Mouse (Mus musculus) forebrain, embryonic 15.5 days (tissue): ENCODE data around the gene Zfp119b. TPM values are rescaled to one million over a fixed set of nuclear protein-coding genes. Genes with fewer than 3 reads are reported as not detected.

ENCODE experiments used
- ATAC-seq: fragments of 200-750 bp; cut with Nextera tagmentation; replicated peaks from 2 replicates; pipeline ENCODE4 v1.8.0; 2017; ENCODE audit warnings: mild to moderate bottlenecking, moderate TSS enrichment, moderate library complexity
- H3K27ac ChIP-seq: fragments of 300-500 bp; sonication (generic); replicated peaks from 2 replicates; pipeline ENCODE4 v1.5.1; 2015; ENCODE audit warnings: mild to moderate bottlenecking, inconsistent platforms
- H3K27me3 ChIP-seq: fragments of 300-500 bp; sonication (generic); 2 replicates; pipeline ENCODE4 v1.6.1; 2015; ENCODE audit warnings: inconsistent platforms
- H3K36me3 ChIP-seq: fragments of 300-500 bp; sonication (generic); 2 replicates; pipeline ENCODE4 v1.6.1; 2015; ENCODE audit warnings: mild to moderate bottlenecking, inconsistent platforms
- H3K4me1 ChIP-seq: fragments of 300-500 bp; sonication (generic); 2 replicates; pipeline ENCODE4 v1.6.1; 2015; ENCODE audit warnings: inconsistent platforms
- H3K4me2 ChIP-seq: fragments of 300-500 bp; sonication (generic); replicated peaks from 2 replicates; pipeline ENCODE4 v1.6.1; 2015; ENCODE audit warnings: mild to moderate bottlenecking, inconsistent platforms
- H3K4me3 ChIP-seq: fragments of 300-500 bp; sonication (generic); 2 replicates; pipeline ENCODE4 v1.5.1; 2015; ENCODE audit warnings: mild to moderate bottlenecking, inconsistent platforms
- H3K9ac ChIP-seq: fragments of 300-500 bp; sonication (generic); replicated peaks from 2 replicates; pipeline ENCODE4 v1.6.1; 2015; ENCODE audit warnings: mild to moderate bottlenecking, inconsistent platforms
- H3K9me3 ChIP-seq: fragments of 300-500 bp; sonication (generic); 2 replicates; pipeline ENCODE4 v1.6.1; 2016; ENCODE audit warnings: inconsistent platforms
- WGBS: fragments of 180-500 bp; shearing (Covaris S2); methylation state at CpG from one replicate; pipeline ENCODE4 v1.1.7; 2015; ENCODE audit warnings: mixed read lengths; 5-methylcytosine and 5-hydroxymethylcytosine counted together
- polyA plus RNA-seq: library from polyadenylated mRNA; unstranded; fragments of >200 nt; fragmentation: Nextera tagmentation; extraction: Ambion mirVana; gene quantifications from 2 replicates; pipeline ENCODE4 v1.2.1, GENCODE M21; 2015

Gene Zfp119b
- 6.9 and 7.9 TPM in 2 replicates for polyA plus RNA-seq

- WGBS = 94% methylated on average over 2 of the region's 2 CpGs
These were observed at the start of gene Zfp119b for GRCm38 (mm10) chr17:55949400-55949799. Gene Zfp119b (minus strand): TSS chr17:55949500.

GRCm38 (mm10) chr17:55996007-55996406, 46.7 kb upstream of the Zfp119b start:
- 86% methylated on average over 15 of the region's 15 CpGs for WGBS
- Histone ChIP-seq H3K4me3 (no peak overlapping the region), H3K27me3 (peaks cover 15% of the 10 kb centered on the region), H3K9ac (no peak overlapping the region), H3K4me2 (no peak overlapping the region), H3K4me1 (peaks cover 12% of the 10 kb centered on the region), H3K9me3 (no peaks in the 10 kb centered on the region), H3K36me3 (peaks cover 42% of the 10 kb centered on the region; the same call in 1 of the 2 replicates), H3K27ac (no peak overlapping the region)
- no peak for ATAC-seq

More at GRCm38 (mm10) chr17:55949400-55949799, at the start of gene Zfp119b:
- no peak within 1 kb of the TSS for H3K4me3 ChIP-seq
- ATAC-seq = no peak
- H3K9ac ChIP-seq = no peak within 1 kb of the TSS
- no peaks in the 10 kb centered on the region for H3K9me3 ChIP-seq
- H3K27ac ChIP-seq = no peak within 1 kb of the TSS
- H3K4me2 ChIP-seq = no peak within 1 kb of the TSS
- H3K36me3 ChIP-seq = no peaks in the 10 kb centered on the region
- H3K4me1 ChIP-seq = peaks cover 5% of the 10 kb centered on the region
- 0 out of 2 replicates have a peak, but pooled peaks cover 3% of the 10 kb centered on the region for H3K27me3 ChIP-seq

- Histone ChIP-seq H3K9me3 (no peaks in the 10 kb centered on the region), H3K9ac (no peak overlapping the region), H3K4me3 (no peak overlapping the region), H3K27ac (no peak overlapping the region), H3K4me2 (no peak overlapping the region), H3K27me3 (no peaks in the 10 kb centered on the region), H3K36me3 (peaks cover 30% of the 10 kb centered on the region; the same call in 1 of the 2 replicates), H3K4me1 (peaks cover 21% of the 10 kb centered on the region)
- 88% methylated on average over 8 of the region's 8 CpGs for WGBS
- ATAC-seq = no peak
These were observed 41.1 kb upstream of the Zfp119b start for GRCm38 (mm10) chr17:55990278-55990898.

- no peaks in the 10 kb centered on the region for H3K27me3 ChIP-seq
- 8% methylated on average over 33 of the region's 35 CpGs for WGBS
- peak within 1 kb of the TSS; percentile 79 for H3K4me3 ChIP-seq
- peak; percentile 84 for ATAC-seq
- H3K4me2 ChIP-seq = peak within 1 kb of the TSS; percentile 79
- peak within 1 kb of the TSS; percentile 77 for H3K9ac ChIP-seq
- no peaks in the 10 kb centered on the region for H3K9me3 ChIP-seq
- H3K36me3 ChIP-seq = peaks cover 9% of the 10 kb centered on the region; the same call in 1 of the 2 replicates
- H3K27ac ChIP-seq = 0 out of 2 replicates have a peak within 1 kb of the TSS, but pooled peaks have one; percentile 32
- H3K4me1 ChIP-seq = peaks cover 9% of the 10 kb centered on the region
These were observed 37.0 kb upstream of the Zfp119b start, which contains the start of gene Fsd1 for GRCm38 (mm10) chr17:55986030-55986961. Gene Fsd1 (plus strand): TSS chr17:55986509.

- no peak overlapping the region for H3K4me3 ChIP-seq
- WGBS = 72% methylated on average over 3 of the region's 3 CpGs
- no peak overlapping the region for H3K9ac ChIP-seq
- H3K27me3 ChIP-seq = no peaks in the 10 kb centered on the region
- H3K27ac ChIP-seq = no peak overlapping the region
- no peaks in the 10 kb centered on the region for H3K9me3 ChIP-seq
- no peak overlapping the region for H3K4me2 ChIP-seq
- H3K36me3 ChIP-seq = peaks cover 10% of the 10 kb centered on the region
- ATAC-seq = no peak
- peaks cover 10% of the 10 kb centered on the region for H3K4me1 ChIP-seq
These were observed 28.0 kb upstream of the Zfp119b start for GRCm38 (mm10) chr17:55977301-55977700.

GRCm38 (mm10) chr17:55976255-55976862, 27.1 kb upstream of the Zfp119b start:
- Histone ChIP-seq H3K9ac (no peak overlapping the region; the same call in 1 of the 2 replicates), H3K27ac (peak overlapping the region; percentile 33; the same call in 1 of the 2 replicates), H3K36me3 (peaks cover 10% of the 10 kb centered on the region), H3K4me2 (no peak overlapping the region), H3K9me3 (no peaks in the 10 kb centered on the region), H3K4me1 (peaks cover 17% of the 10 kb centered on the region), H3K27me3 (no peaks in the 10 kb centered on the region), H3K4me3 (no peak overlapping the region)
- 14% methylated on average over 13 of the region's 13 CpGs for WGBS
- peak; percentile 71 for ATAC-seq

GRCm38 (mm10) chr17:55971453-55971852, 22.2 kb upstream of the Zfp119b start:
- Histone ChIP-seq H3K27me3 (no peaks in the 10 kb centered on the region), H3K9ac (peak overlapping the region; percentile 78), H3K4me3 (peak overlapping the region; percentile 57), H3K9me3 (no peaks in the 10 kb centered on the region), H3K4me1 (peaks cover 29% of the 10 kb centered on the region), H3K27ac (no peak overlapping the region), H3K4me2 (peak overlapping the region; percentile 71), H3K36me3 (peaks cover 16% of the 10 kb centered on the region)
- 23% methylated on average over 22 of the region's 22 CpGs for WGBS
- no peak for ATAC-seq

- WGBS = 7% methylated on average over 55 of the region's 55 CpGs
- Histone ChIP-seq H3K27me3 (no peaks in the 10 kb centered on the region), H3K36me3 (peaks cover 19% of the 10 kb centered on the region), H3K4me3 (peak within 1 kb of the TSS; percentile 57), H3K4me2 (peak within 1 kb of the TSS; percentile 71), H3K4me1 (peaks cover 23% of the 10 kb centered on the region), H3K9me3 (no peaks in the 10 kb centered on the region), H3K27ac (peak within 1 kb of the TSS; percentile 67), H3K9ac (peak within 1 kb of the TSS; percentile 78)
- peak; percentile 57 for ATAC-seq
These were observed 20.9 kb upstream of the Zfp119b start, which contains the start of gene Shd for GRCm38 (mm10) chr17:55969966-55970891. Gene Shd (plus strand): TSS chr17:55970467.

- H3K4me3 ChIP-seq = peak overlapping the region; percentile 57
- H3K27me3 ChIP-seq = no peaks in the 10 kb centered on the region
- WGBS = 34% methylated on average over 14 of the region's 14 CpGs
- peak; percentile 24 for ATAC-seq
- peak overlapping the region; percentile 71 for H3K4me2 ChIP-seq
- peaks cover 22% of the 10 kb centered on the region for H3K36me3 ChIP-seq
- H3K27ac ChIP-seq = peak overlapping the region; percentile 67
- peaks cover 23% of the 10 kb centered on the region for H3K4me1 ChIP-seq
- H3K9ac ChIP-seq = no peak overlapping the region
- no peaks in the 10 kb centered on the region for H3K9me3 ChIP-seq
These were observed 20.3 kb upstream of the Zfp119b start for GRCm38 (mm10) chr17:55969560-55969959.

- no peak overlapping the region for H3K4me3 ChIP-seq
These were observed 18.9 kb upstream of the Zfp119b start for GRCm38 (mm10) chr17:55968210-55968609.

GRCm38 (mm10) chr17:55967186-55967585, 17.9 kb upstream of the Zfp119b start:
- Histone ChIP-seq H3K9ac (no peak overlapping the region), H3K4me1 (peaks cover 23% of the 10 kb centered on the region), H3K9me3 (no peaks in the 10 kb centered on the region), H3K4me3 (no peak overlapping the region), H3K36me3 (peaks cover 17% of the 10 kb centered on the region; the same call in 1 of the 2 replicates), H3K27ac (no peak overlapping the region), H3K4me2 (no peak overlapping the region), H3K27me3 (no peaks in the 10 kb centered on the region)
- no peak for ATAC-seq
- WGBS = 95% methylated on average over 4 of the region's 4 CpGs

More at GRCm38 (mm10) chr17:55968210-55968609, 18.9 kb upstream of the Zfp119b start:
- peaks cover 23% of the 10 kb centered on the region for H3K4me1 ChIP-seq
- 67% methylated on average over 7 of the region's 7 CpGs for WGBS
- H3K36me3 ChIP-seq = peaks cover 17% of the 10 kb centered on the region; the same call in 1 of the 2 replicates
- no peak overlapping the region for H3K4me2 ChIP-seq
- no peak overlapping the region for H3K9ac ChIP-seq
- no peak for ATAC-seq
- no peaks in the 10 kb centered on the region for H3K27me3 ChIP-seq
- H3K9me3 ChIP-seq = no peaks in the 10 kb centered on the region
- no peak overlapping the region for H3K27ac ChIP-seq
